Mouse (Mus musculus): ENCODE results near the gene Sppl2c.

- no peak for TF ChIP-seq CTCF (conservative IDR thresholded peaks at IDR 0.05; ENCODE audit: low read length)
- no peak for TF ChIP-seq NANOG (IDR thresholded peaks at IDR 0.05; ENCODE audit: borderline replicate concordance, low read length)
- no peak for TF ChIP-seq POU5F1 (IDR thresholded peaks at IDR 0.05; ENCODE audit: borderline replicate concordance, low read length)
Observed at GRCm38 (mm10) chr11:104218075-104218474, 31.9 kb downstream of the Sppl2c start.

Measured in E14TG2a.4 (cell line).